Mouse (Mus musculus) midbrain, embryonic 11.5 days (tissue): ENCODE measurements around the gene Nrbf2. TPM values are rescaled to one million over a fixed set of nuclear protein-coding genes. Genes with fewer than 3 reads are reported as not detected.

Experiments
- ATAC-seq: fragments of 200-750 bp; cut with Nextera tagmentation; 2 replicates; pipeline ENCODE4 v1.8.0; 2017; ENCODE audit warnings: moderate TSS enrichment, moderate library complexity; ENCODE audit not compliant: low FRiP score
- DNase-seq: peaks from one replicate; pipeline ENCODE4 v3.0.0; 2015; ENCODE audit warnings: low spot score; ENCODE audit errors: missing footprints
- H3K27ac ChIP-seq: fragments of 300-500 bp; sonication (generic); 2 replicates; pipeline ENCODE4 v1.5.1; 2014; ENCODE audit warnings: low read depth, low read length
- H3K27me3 ChIP-seq: fragments of 300-500 bp; sonication (generic); 2 replicates; pipeline ENCODE4 v1.6.1; 2014; ENCODE audit warnings: mild to moderate bottlenecking, low read length, moderate library complexity, mixed read lengths; ENCODE audit not compliant: control insufficient read depth, insufficient read depth
- H3K36me3 ChIP-seq: fragments of 300-500 bp; sonication (generic); 2 replicates; pipeline ENCODE4 v1.6.1; 2014; ENCODE audit warnings: mild to moderate bottlenecking, low read length, moderate library complexity, mixed read lengths; ENCODE audit not compliant: control insufficient read depth, insufficient read depth
- H3K4me1 ChIP-seq: fragments of 300-500 bp; sonication (generic); 2 replicates; pipeline ENCODE4 v1.6.1; 2014; ENCODE audit warnings: low read length; ENCODE audit not compliant: control insufficient read depth, insufficient read depth
- H3K4me2 ChIP-seq: fragments of 300-500 bp; sonication (generic); 2 replicates; pipeline ENCODE4 v1.6.1; 2014; ENCODE audit warnings: mild to moderate bottlenecking, moderate library complexity
- H3K4me3 ChIP-seq: fragments of 300-500 bp; sonication (generic); 2 replicates; pipeline ENCODE4 v1.5.1; 2014; ENCODE audit warnings: low read depth, low read length
- H3K9ac ChIP-seq: fragments of 300-500 bp; sonication (generic); 2 replicates; pipeline ENCODE4 v1.6.1; 2014; ENCODE audit warnings: low read length
- H3K9me3 ChIP-seq: fragments of 300-500 bp; sonication (generic); 2 replicates; pipeline ENCODE4 v1.6.1; 2016; ENCODE audit warnings: low read length; ENCODE audit not compliant: control insufficient read depth
- WGBS: fragments of 180-500 bp; shearing (Covaris S2); extraction: QIAGEN DNeasy Blood & Tissue Kit; methylation state at CpG from one replicate; pipeline ENCODE4 v1.1.7; 2014; 5-methylcytosine and 5-hydroxymethylcytosine counted together
- polyA plus RNA-seq: library from polyadenylated mRNA; unstranded; fragments of >200 nt; fragmentation: Nextera tagmentation; extraction: Ambion mirVana; gene quantifications from 2 replicates; pipeline ENCODE4 v1.2.1, GENCODE M21; 2014

Gene Nrbf2
- polyA plus RNA-seq, 1 experiment from 2014 or later, result 43.6 TPM

DNA sequence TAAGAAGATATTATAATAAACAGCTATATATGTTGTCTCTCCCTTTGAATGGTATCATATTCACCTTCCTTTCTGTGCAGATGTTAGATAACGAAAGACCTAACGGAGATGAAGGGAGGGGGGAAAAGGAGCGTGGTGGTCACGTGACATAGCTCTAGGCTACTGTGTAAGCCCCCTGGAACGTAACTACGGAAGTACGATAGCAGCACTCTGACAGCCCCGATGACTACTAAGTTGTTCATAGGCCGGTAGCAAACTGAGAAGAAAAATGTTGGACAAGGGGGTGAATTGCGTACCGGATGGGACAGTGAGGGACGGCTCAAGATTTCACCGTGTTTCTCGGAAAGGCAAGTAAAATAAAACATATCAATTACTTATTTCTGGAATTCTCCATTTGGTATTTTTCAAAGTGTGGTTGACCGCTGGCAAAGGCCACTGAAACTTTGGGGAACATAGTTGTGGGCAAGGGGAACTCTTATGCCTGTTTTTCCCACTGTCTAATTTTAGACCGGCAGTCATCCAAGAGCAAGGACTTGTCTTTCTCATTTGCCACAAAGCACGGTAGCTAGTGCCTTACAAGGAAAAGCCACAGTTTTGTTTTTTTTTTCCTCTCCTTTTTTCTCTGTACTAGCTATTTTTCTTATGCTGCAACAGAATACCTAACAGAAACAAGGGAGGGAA, 12.2 kb upstream of the Nrbf2 start:
- H3K4me2 ChIP-seq, result no peak overlapping the region
- ATAC-seq (no peak), DNase-seq (no peak)
- no peaks in the 10 kb centered on the region for H3K36me3 ChIP-seq
- no peak overlapping the region for H3K4me3 ChIP-seq
- no peak overlapping the region for H3K27ac ChIP-seq
- H3K27me3 ChIP-seq, result no peaks in the 10 kb centered on the region
- no peak overlapping the region for H3K9ac ChIP-seq
- H3K4me1 ChIP-seq, result no peaks in the 10 kb centered on the region
- no peaks in the 10 kb centered on the region for H3K9me3 ChIP-seq
- 95% methylated on average over 17 of the region's 17 CpGs for WGBS

GRCm38 (mm10) chr10:67296482-67297152, 11.5 kb upstream of the Nrbf2 start:
- DNase-seq, result no peak
- H3K4me2 ChIP-seq, result no peak overlapping the region
- no peaks in the 10 kb centered on the region for H3K36me3 ChIP-seq
- H3K9ac ChIP-seq, result no peak overlapping the region
- no peaks in the 10 kb centered on the region for H3K9me3 ChIP-seq
- H3K27me3 ChIP-seq, result no peaks in the 10 kb centered on the region
- no peak for ATAC-seq
- WGBS, result 87% methylated on average over 8 of the region's 8 CpGs
- no peaks in the 10 kb centered on the region for H3K4me1 ChIP-seq
- H3K27ac ChIP-seq, result no peak overlapping the region
- H3K4me3 ChIP-seq, result no peak overlapping the region

DNA sequence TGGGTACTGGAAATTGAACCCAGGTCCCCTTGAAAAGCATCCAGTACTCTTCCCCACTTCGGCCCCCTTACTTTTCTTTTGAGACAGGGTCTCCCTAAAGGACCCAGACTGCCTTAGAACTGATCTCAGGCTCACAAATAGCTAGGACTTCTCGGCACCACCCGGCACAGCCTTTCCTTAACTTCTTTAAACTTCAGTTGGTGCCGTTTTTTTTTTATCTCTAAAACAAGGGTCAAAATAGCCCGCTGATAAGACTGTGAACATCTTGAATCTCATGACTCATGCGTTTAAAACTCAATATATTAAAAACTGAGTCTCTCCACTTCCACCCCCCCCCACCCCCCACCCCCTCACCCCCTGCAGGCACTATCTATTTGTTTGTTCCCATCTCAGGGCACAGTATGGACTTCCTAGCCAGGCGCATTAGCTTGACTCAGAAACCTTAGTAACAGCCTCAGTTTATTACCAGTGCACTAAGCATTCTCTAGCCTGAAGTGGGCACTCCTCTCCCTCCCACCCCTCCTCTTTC, 10.9 kb upstream of the Nrbf2 start:
- Histone ChIP-seq H3K9me3 (no peaks in the 10 kb centered on the region), H3K4me3 (no peak overlapping the region), H3K4me1 (no peaks in the 10 kb centered on the region), H3K27ac (no peak overlapping the region), H3K4me2 (no peak overlapping the region), H3K9ac (no peak overlapping the region), H3K36me3 (no peaks in the 10 kb centered on the region), H3K27me3 (no peaks in the 10 kb centered on the region)
- no peak for ATAC-seq
- no peak for DNase-seq
- 80% methylated on average over 7 of the region's 7 CpGs for WGBS

DNA sequence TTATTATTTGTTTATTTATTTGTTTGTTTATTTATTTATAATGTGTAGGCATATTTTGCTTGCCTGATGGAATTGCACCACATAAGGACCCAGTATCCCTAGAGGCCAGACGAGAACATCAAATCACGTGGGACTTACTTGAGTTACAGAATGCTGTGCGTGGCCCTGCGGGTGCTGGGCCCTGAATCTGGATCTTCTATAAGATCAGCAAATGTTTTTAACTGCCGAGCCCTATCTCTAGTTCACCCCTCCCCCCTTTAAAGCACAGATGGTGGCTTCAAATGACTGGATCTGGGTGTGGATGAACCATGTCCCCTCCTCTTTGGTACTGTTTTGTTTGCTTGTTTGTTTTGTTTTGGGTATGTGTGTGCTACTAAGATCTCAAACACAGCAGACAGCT, 10.2 kb upstream of the Nrbf2 start:
- Histone ChIP-seq H3K9me3 (no peaks in the 10 kb centered on the region), H3K27ac (no peak overlapping the region), H3K4me1 (no peaks in the 10 kb centered on the region), H3K4me2 (no peak overlapping the region), H3K36me3 (no peaks in the 10 kb centered on the region), H3K4me3 (no peak overlapping the region), H3K27me3 (no peaks in the 10 kb centered on the region), H3K9ac (no peak overlapping the region)
- peak; percentile 57 for DNase-seq
- ATAC-seq, result no peak
- 84% methylated on average over 5 of the region's 5 CpGs for WGBS

DNA sequence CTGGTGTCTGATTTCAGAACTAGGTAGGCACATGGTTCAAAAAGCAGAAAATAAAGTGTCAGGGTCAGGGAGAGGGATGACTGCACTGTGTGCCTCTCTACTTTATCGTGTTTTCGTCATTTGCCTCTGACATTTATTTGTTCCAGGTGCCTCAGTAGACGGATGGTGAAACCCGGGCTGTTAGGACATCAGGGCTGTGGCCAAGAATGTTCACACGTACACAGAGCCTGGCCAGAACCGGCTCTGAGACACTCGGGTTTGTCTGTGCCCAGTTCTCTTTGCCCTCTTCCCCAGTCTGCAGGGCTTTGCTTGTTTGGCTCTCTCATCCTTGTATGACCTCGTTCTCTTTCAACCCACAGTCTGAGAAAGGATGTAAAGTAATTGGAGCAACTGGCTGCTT, 6.0 kb upstream of the Nrbf2 start:
- 87% methylated on average over 8 of the region's 8 CpGs for WGBS
- H3K4me1 ChIP-seq, result no peaks in the 10 kb centered on the region
- no peaks in the 10 kb centered on the region for H3K36me3 ChIP-seq
- no peak overlapping the region for H3K9ac ChIP-seq
- no peak for ATAC-seq
- peak; percentile 47 for DNase-seq
- no peaks in the 10 kb centered on the region for H3K27me3 ChIP-seq
- no peaks in the 10 kb centered on the region for H3K9me3 ChIP-seq
- no peak overlapping the region for H3K4me2 ChIP-seq
- no peak overlapping the region for H3K4me3 ChIP-seq
- no peak overlapping the region for H3K27ac ChIP-seq

GRCm38 (mm10) chr10:67290622-67291021, 5.5 kb upstream of the Nrbf2 start:
- Histone ChIP-seq H3K36me3 (no peaks in the 10 kb centered on the region), H3K4me1 (no peaks in the 10 kb centered on the region), H3K27ac (no peak overlapping the region), H3K4me2 (no peak overlapping the region), H3K9ac (no peak overlapping the region), H3K27me3 (no peaks in the 10 kb centered on the region), H3K9me3 (no peaks in the 10 kb centered on the region), H3K4me3 (no peak overlapping the region)
- DNase-seq, result peak; percentile 83
- WGBS, result 60% methylated on average over 4 of the region's 4 CpGs
- no peak for ATAC-seq

GRCm38 (mm10) chr10:67287877-67288276, 2.8 kb upstream of the Nrbf2 start:
- ATAC-seq, result no peak
- WGBS, result 81% methylated on average over 3 of the region's 3 CpGs

GRCm38 (mm10) chr10:67284761-67285175, 337 bp downstream of the Nrbf2 start:
- peak overlapping the region; percentile 40; the same call in 1 of the 2 replicates for H3K27ac ChIP-seq
- H3K4me1 ChIP-seq, result peaks cover 11% of the 10 kb centered on the region; the same call in 1 of the 2 replicates
- no peaks in the 10 kb centered on the region for H3K36me3 ChIP-seq
- ATAC-seq (no peak), DNase-seq (peak; percentile 89)
- H3K4me2 ChIP-seq, result peak overlapping the region; percentile 70
- WGBS, result under 1% methylated on average over 28 of the region's 41 CpGs
- H3K27me3 ChIP-seq, result no peaks in the 10 kb centered on the region
- peak overlapping the region; percentile 94 for H3K4me3 ChIP-seq
- H3K9me3 ChIP-seq, result no peaks in the 10 kb centered on the region
- H3K9ac ChIP-seq, result peak overlapping the region; percentile 88

More at GRCm38 (mm10) chr10:67287877-67288276, 2.8 kb upstream of the Nrbf2 start:
- Histone ChIP-seq H3K4me1 (peaks cover 11% of the 10 kb centered on the region; the same call in 1 of the 2 replicates), H3K4me2 (no peak overlapping the region), H3K9me3 (no peaks in the 10 kb centered on the region), H3K4me3 (no peak overlapping the region), H3K27me3 (no peaks in the 10 kb centered on the region), H3K27ac (no peak overlapping the region), H3K36me3 (no peaks in the 10 kb centered on the region), H3K9ac (no peak overlapping the region)
- peak; percentile 47 for DNase-seq

DNA sequence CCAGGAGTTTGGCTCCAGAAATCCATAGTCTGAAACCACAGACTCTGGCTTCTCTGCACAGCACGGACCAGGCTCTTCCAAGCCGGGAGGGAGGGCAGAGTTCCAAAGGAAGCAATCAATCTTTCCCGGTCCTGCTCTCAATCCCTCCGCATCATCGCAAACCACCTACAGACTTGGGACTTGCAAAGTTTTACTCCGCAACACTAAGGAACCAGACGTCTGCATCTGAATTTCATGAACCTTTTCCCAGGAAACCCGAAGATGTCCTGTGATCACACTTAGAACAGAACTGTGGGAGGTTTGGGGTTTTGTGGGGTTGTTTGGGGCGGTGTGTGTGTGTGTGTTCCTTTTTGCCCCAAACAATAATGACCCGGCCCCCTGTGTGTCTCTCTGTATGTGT, 794 bp downstream of the Nrbf2 start:
- Histone ChIP-seq H3K4me3 (peak overlapping the region; percentile 94), H3K27me3 (no peaks in the 10 kb centered on the region), H3K9ac (peak overlapping the region; percentile 88), H3K9me3 (no peaks in the 10 kb centered on the region), H3K4me1 (peaks cover 11% of the 10 kb centered on the region; the same call in 1 of the 2 replicates), H3K27ac (no peak overlapping the region), H3K4me2 (peak overlapping the region; percentile 70), H3K36me3 (no peaks in the 10 kb centered on the region)
- peak; percentile 89 for DNase-seq
- ATAC-seq, result no peak
- 8% methylated on average over 10 of the region's 10 CpGs for WGBS
